24 mouse cellular contexts compared by ENCODE assay signal in genomic region chr5:135498914-135499313, GRCm38 (mm10). TPM values are rescaled to one million over a fixed set of nuclear protein-coding genes. Genes with fewer than 3 reads are reported as not detected.
DNase-seq lines count a peak whose midpoint lies in the region; ATAC-seq lines count a peak whose summit lies in the region.
"Had no signal": no experiment of that assay in that cellular context is flagged by ENCODE, and none has a peak within 500 bp of the region (broad histone marks: within the 10 kb centered on the region; RNA-seq: fewer than 3 reads in every experiment).

No protein-coding gene starts in this region.

- DNase-seq in cerebellum, postnatal 10 days: peak; percentile 29 to 36
- DNase-seq in cerebellum, adult 8-10 months: no peak
- DNase-seq in hindbrain, embryonic 14.5 days (ENCODE audit: low spot score): no peak
- DNase-seq in MN1 (ENCODE audit: low spot score): peak; percentile 52
- peak; percentile 53 for DNase-seq in retina, embryonic 14.5 days (ENCODE audit: low spot score)
- DNase-seq: B cell, adult 2 months; cerebellum, adult 9-10 months; forebrain, postnatal 0 days; gastrocnemius, postnatal 10 days; heart, postnatal 14 days; kidney, adult 18-20 months; kidney, postnatal 25 days; lung, embryonic 14.5 days; lung, postnatal 14 days had no signal

- H3K36me3 ChIP-seq in hindbrain, embryonic 13.5 days: no peaks in the 10 kb centered on the region
- H3K36me3 ChIP-seq in hindbrain, embryonic 14.5 days (replicated peaks; ENCODE audit: control insufficient read depth, insufficient read depth): no peaks in the 10 kb centered on the region
- H3K36me3 ChIP-seq: embryonic facial prominence, embryonic 15.5 days; forebrain, embryonic 12.5 days; hindbrain, embryonic 15.5 days; kidney, embryonic 15.5 days; limb, embryonic 12.5 days; liver, embryonic 15.5 days; midbrain, embryonic 12.5 days had no signal

- ATAC-seq in hindbrain, embryonic 13.5 days (ENCODE audit: low FRiP score): no peak
- ATAC-seq in hindbrain, embryonic 14.5 days (ENCODE audit: low FRiP score): no peak
- ATAC-seq in megakaryocyte progenitor cell, adult 5-6 weeks (replicated peaks; ENCODE audit: poor library complexity): no peak
- ATAC-seq: activated CD4-positive, CD25-positive, alpha-beta regulatory T cell, adult 4 months; forebrain, postnatal 0 days had no signal

- H3K27me3 ChIP-seq in hindbrain, embryonic 13.5 days: no peaks in the 10 kb centered on the region
- no peaks in the 10 kb centered on the region for H3K27me3 ChIP-seq in hindbrain, embryonic 14.5 days (ENCODE audit: control insufficient read depth, insufficient read depth, low read length)
- H3K27me3 ChIP-seq: embryonic facial prominence, embryonic 15.5 days; forebrain, embryonic 12.5 days; hindbrain, embryonic 15.5 days; kidney, embryonic 15.5 days; limb, embryonic 12.5 days; liver, embryonic 15.5 days; midbrain, embryonic 12.5 days had no signal

- H3K27ac ChIP-seq in hindbrain, embryonic 13.5 days: peak overlapping the region; percentile 3; the same call in 1 of the 2 replicates
- no peak overlapping the region for H3K27ac ChIP-seq in hindbrain, embryonic 14.5 days
- H3K27ac ChIP-seq: embryonic facial prominence, embryonic 15.5 days; forebrain, embryonic 12.5 days; hindbrain, embryonic 15.5 days; kidney, embryonic 15.5 days; limb, embryonic 12.5 days; liver, embryonic 15.5 days; midbrain, embryonic 12.5 days had no signal

- no peak overlapping the region for H3K4me3 ChIP-seq in hindbrain, embryonic 13.5 days
- no peak overlapping the region for H3K4me3 ChIP-seq in hindbrain, embryonic 14.5 days (replicated peaks; ENCODE audit: low read length)
- H3K4me3 ChIP-seq: embryonic facial prominence, embryonic 15.5 days; forebrain, embryonic 12.5 days; hindbrain, embryonic 15.5 days; kidney, embryonic 15.5 days; limb, embryonic 12.5 days; liver, embryonic 15.5 days; midbrain, embryonic 12.5 days had no signal

- H3K9ac ChIP-seq in hindbrain, embryonic 13.5 days: no peak overlapping the region
- no peak overlapping the region for H3K9ac ChIP-seq in hindbrain, embryonic 14.5 days
- H3K9ac ChIP-seq: embryonic facial prominence, embryonic 15.5 days; forebrain, embryonic 12.5 days; forebrain, postnatal 0 days; hindbrain, embryonic 15.5 days; kidney, embryonic 15.5 days; limb, embryonic 12.5 days; liver, embryonic 15.5 days; lung, embryonic 14.5 days; midbrain, embryonic 12.5 days had no signal

- WGBS in hindbrain, embryonic 13.5 days: 60% methylated on average over 3 of the region's 3 CpGs
- 61% methylated on average over 3 of the region's 3 CpGs for WGBS in hindbrain, embryonic 14.5 days

- H3K4me2 ChIP-seq in hindbrain, embryonic 13.5 days: no peak overlapping the region
- no peak overlapping the region for H3K4me2 ChIP-seq in hindbrain, embryonic 14.5 days (replicated peaks)
- H3K4me2 ChIP-seq: embryonic facial prominence, embryonic 15.5 days; forebrain, embryonic 12.5 days; hindbrain, embryonic 15.5 days; kidney, embryonic 15.5 days; limb, embryonic 12.5 days; liver, embryonic 15.5 days; lung, embryonic 14.5 days; midbrain, embryonic 12.5 days had no signal

- H3K4me1 ChIP-seq in hindbrain, embryonic 13.5 days (replicated peaks): peaks cover 17% of the 10 kb centered on the region
- H3K4me1 ChIP-seq in hindbrain, embryonic 14.5 days (replicated peaks; ENCODE audit: control insufficient read depth, insufficient read depth, low read length): no peaks in the 10 kb centered on the region
- H3K4me1 ChIP-seq: forebrain, embryonic 12.5 days; hindbrain, embryonic 15.5 days; liver, embryonic 15.5 days; midbrain, embryonic 12.5 days had no signal

- H3K9me3 ChIP-seq in hindbrain, embryonic 13.5 days: no peaks in the 10 kb centered on the region
- no peaks in the 10 kb centered on the region for H3K9me3 ChIP-seq in hindbrain, embryonic 14.5 days (ENCODE audit: control insufficient read depth, low read length)
- H3K9me3 ChIP-seq: embryonic facial prominence, embryonic 15.5 days; forebrain, embryonic 12.5 days; hindbrain, embryonic 15.5 days; kidney, embryonic 15.5 days; liver, embryonic 15.5 days; midbrain, embryonic 12.5 days had no signal

RNA-seq across cellular contexts. Expression of gene Hip1, which starts 46.0 kb away (rescaled TPM):
- polyA plus RNA-seq in hindbrain, embryonic 13.5 days (2015; fragmentation: Nextera tagmentation; extraction: Ambion mirVana): 38.4 and 38.5 TPM in 2 replicates
- 48.4 and 49.4 TPM in 2 replicates for polyA plus RNA-seq in hindbrain, embryonic 14.5 days (2014; fragmentation: Nextera tagmentation; extraction: Ambion mirVana)
- 6.9 and 8.6 TPM in 2 replicates for total RNA-seq in megakaryocyte progenitor cell, adult 5-6 weeks (2015)
- total RNA-seq in megakaryocyte progenitor cell, adult 5-6 weeks (2017): 9.4 and 10.6 TPM in 2 replicates

Comparison
In these comparisons a context has a peak if more than half of its experiments do, and no peak if none do; other contexts are left out.
1. DNase-seq: peak in cerebellum, postnatal 10 days (2 of 2), MN1 (single experiment) and retina, embryonic 14.5 days (single experiment); none in cerebellum, adult 8-10 months (single experiment) and hindbrain, embryonic 14.5 days (single experiment).